16 mouse cellular contexts compared by ENCODE assay signal in the genomic region with DNA sequence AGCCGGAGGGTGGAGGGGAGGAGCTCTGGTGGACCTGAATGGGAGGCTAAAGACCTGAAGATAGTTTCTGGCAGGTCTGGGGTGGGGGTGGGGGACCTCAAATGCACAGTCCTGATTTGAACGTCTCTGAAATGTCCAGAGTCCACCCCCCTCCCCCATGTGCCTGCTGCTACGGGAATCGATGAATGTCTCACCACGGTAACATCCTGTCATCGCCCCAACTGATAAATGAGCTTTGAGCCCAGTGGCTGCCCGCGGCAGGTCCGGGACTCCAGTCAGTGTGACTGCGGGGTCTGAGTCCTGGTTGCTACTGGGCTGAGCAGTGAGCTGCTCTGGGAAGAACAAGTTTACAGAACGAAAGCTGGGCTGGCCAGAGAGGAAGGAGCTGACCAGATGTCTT.
DNase-seq lines count a peak whose midpoint lies in the region; ATAC-seq lines count a peak whose summit lies in the region.
"Had no signal": no experiment of that assay in that cellular context is flagged by ENCODE, and none has a peak within 500 bp of the region (broad histone marks: within the 10 kb centered on the region; RNA-seq: fewer than 3 reads in every experiment).

No protein-coding gene starts in this region.

- H3K9ac ChIP-seq in heart, embryonic 12.5 days, result no peak overlapping the region
- H3K9ac ChIP-seq in midbrain, embryonic 15.5 days, result no peak overlapping the region
- H3K9ac ChIP-seq in liver, embryonic 12.5 days, result no peak overlapping the region

- H3K4me3 ChIP-seq in heart, embryonic 12.5 days, result no peak overlapping the region
- H3K4me3 ChIP-seq in midbrain, embryonic 10.5 days, result no peak overlapping the region
- no peak overlapping the region for H3K4me3 ChIP-seq in midbrain, embryonic 15.5 days
- no peak overlapping the region for H3K4me3 ChIP-seq in liver, embryonic 12.5 days
- H3K4me3 ChIP-seq: erythroblast, embryonic 14.5 days had no signal

- intact Hi-C loops in heart, postnatal 14 days (cut with DNase I), result no loop called here

- H3K4me1 ChIP-seq in heart, embryonic 12.5 days (replicated peaks), result peaks cover 17% of the 10 kb centered on the region
- H3K4me1 ChIP-seq in midbrain, embryonic 10.5 days, result peaks cover 16% of the 10 kb centered on the region
- no peaks in the 10 kb centered on the region for H3K4me1 ChIP-seq in midbrain, embryonic 15.5 days
- H3K4me1 ChIP-seq in liver, embryonic 12.5 days, result no peaks in the 10 kb centered on the region; the same call in 1 of the 2 replicates

- no peaks in the 10 kb centered on the region for H3K36me3 ChIP-seq in heart, embryonic 12.5 days
- H3K36me3 ChIP-seq in midbrain, embryonic 10.5 days, result no peaks in the 10 kb centered on the region
- no peaks in the 10 kb centered on the region for H3K36me3 ChIP-seq in midbrain, embryonic 15.5 days (replicated peaks)
- no peaks in the 10 kb centered on the region for H3K36me3 ChIP-seq in liver, embryonic 12.5 days

- no peaks in the 10 kb centered on the region for H3K27me3 ChIP-seq in heart, embryonic 12.5 days (replicated peaks)
- no peaks in the 10 kb centered on the region for H3K27me3 ChIP-seq in midbrain, embryonic 10.5 days (ENCODE audit: low read depth, poor library complexity, severe bottlenecking)
- no peaks in the 10 kb centered on the region for H3K27me3 ChIP-seq in midbrain, embryonic 15.5 days (replicated peaks)
- no peaks in the 10 kb centered on the region for H3K27me3 ChIP-seq in liver, embryonic 12.5 days (replicated peaks)

- H3K27ac ChIP-seq in heart, embryonic 12.5 days (ENCODE audit: poor library complexity, severe bottlenecking), result no peak overlapping the region
- H3K27ac ChIP-seq in midbrain, embryonic 10.5 days (replicated peaks), result peak overlapping the region; percentile 52; the same call in 1 of the 2 replicates
- no peak overlapping the region for H3K27ac ChIP-seq in midbrain, embryonic 15.5 days
- peak overlapping the region; percentile 60 for H3K27ac ChIP-seq in liver, embryonic 12.5 days

- no peak for DNase-seq in heart, postnatal 14 days
- no peak for DNase-seq in midbrain, embryonic 10.5 days (ENCODE audit: low spot score)
- no peak for DNase-seq in cerebellum, postnatal 36 days
- no peak for DNase-seq in gastrocnemius, adult 8-10 months (ENCODE audit: low spot score in 2 of 2)
- no peak for DNase-seq in testis, postnatal 10 days (ENCODE audit: low spot score)
- DNase-seq: adrenal gland, postnatal 14 days; B cell, adult 2 months; left cerebral cortex, postnatal 4 days; lung, postnatal 10 days; retina, postnatal 1 day; thymus, adult 2 months had no signal

- 18% methylated on average over 11 of the region's 11 CpGs for WGBS in heart, embryonic 12.5 days
- WGBS in midbrain, embryonic 10.5 days, result 78% methylated on average over 11 of the region's 11 CpGs
- 61% methylated on average over 11 of the region's 11 CpGs for WGBS in midbrain, embryonic 15.5 days
- 46% methylated on average over 11 of the region's 11 CpGs for WGBS in liver, embryonic 12.5 days (ENCODE audit: insufficient replicate concordance)

- H3K9me3 ChIP-seq in heart, embryonic 12.5 days (replicated peaks), result peaks cover 7% of the 10 kb centered on the region
- H3K9me3 ChIP-seq in midbrain, embryonic 10.5 days (replicated peaks), result peaks cover 5% of the 10 kb centered on the region; the same call in 1 of the 2 replicates
- H3K9me3 ChIP-seq in midbrain, embryonic 15.5 days, result no peaks in the 10 kb centered on the region
- H3K9me3 ChIP-seq in liver, embryonic 12.5 days (replicated peaks), result no peaks in the 10 kb centered on the region

- ATAC-seq in heart, embryonic 12.5 days (ENCODE audit: insufficient number of reproducible peaks, low FRiP score), result no peak
- ATAC-seq in midbrain, embryonic 15.5 days (replicated peaks), result no peak
- ATAC-seq in liver, embryonic 12.5 days, result peak; percentile 67

- peak overlapping the region; percentile 38 for H3K4me2 ChIP-seq in heart, embryonic 12.5 days
- no peak overlapping the region for H3K4me2 ChIP-seq in midbrain, embryonic 15.5 days
- no peak overlapping the region for H3K4me2 ChIP-seq in liver, embryonic 12.5 days
- H3K4me2 ChIP-seq: midbrain, embryonic 11.5 days had no signal

Comparison
In these comparisons a context has a peak if more than half of its experiments do, and no peak if none do; other contexts are left out.
1. H3K27ac ChIP-seq: peak in midbrain, embryonic 10.5 days (single experiment) and liver, embryonic 12.5 days (single experiment); none in heart, embryonic 12.5 days (single experiment) and midbrain, embryonic 15.5 days (single experiment).